Mouse (Mus musculus) kidney, adult 2 months (tissue): ENCODE data around the gene Arhgef10l. TPM values are rescaled to one million over a fixed set of nuclear protein-coding genes. Genes with fewer than 3 reads are reported as not detected.

Experiments used
- DNase-seq: peaks from one replicate; pipeline ENCODE4 v3.0.0; 2021
- H3K27ac ChIP-seq: fragments of 200-500 bp; 2 replicates; pipeline ENCODE4 v1.5.1; 2012; ENCODE audit warnings: low read depth, low read length, control low read depth, inconsistent platforms; ENCODE audit not compliant: insufficient read depth
- H3K27me3 ChIP-seq: fragments of 200-500 bp; replicated peaks from 2 replicates; pipeline ENCODE4 v1.6.1; 2012; ENCODE audit warnings: mild to moderate bottlenecking, moderate library complexity, low read length, inconsistent platforms; ENCODE audit not compliant: control insufficient read depth, insufficient read depth
- H3K36me3 ChIP-seq: fragments of 200-500 bp; 2 replicates; pipeline ENCODE4 v1.6.1; 2012; ENCODE audit warnings: mild to moderate bottlenecking, moderate library complexity, low read length, inconsistent platforms; ENCODE audit not compliant: control insufficient read depth, insufficient read depth
- H3K4me1 ChIP-seq: fragments of 200-500 bp; 2 replicates; pipeline ENCODE4 v1.6.1; 2011; ENCODE audit warnings: low read length; ENCODE audit not compliant: control insufficient read depth, insufficient read depth
- H3K4me3 ChIP-seq: fragments of 200-500 bp; 2 replicates; pipeline ENCODE4 v1.5.1; 2011; ENCODE audit warnings: mild to moderate bottlenecking, low read depth, low read length, control low read depth; ENCODE audit not compliant: insufficient read depth
- CTCF ChIP-seq: fragments of 200-500 bp; conservative IDR thresholded peaks from 2 replicates; pipeline ENCODE4 v1.5.1; 2011; ENCODE audit warnings: low read depth, mild to moderate bottlenecking, control low read depth, low read length, moderate library complexity, mixed read lengths; ENCODE audit not compliant: insufficient read depth, insufficient read length
- POLR2A ChIP-seq: fragments of 200-500 bp; IDR thresholded peaks from one replicate; pipeline ENCODE4 v1.6.1; 2011; ENCODE audit warnings: low read depth, low read length, control low read depth
- WGBS: fragments of 180-500 bp; shearing (Covaris S2); methylation state at CpG from one replicate; pipeline ENCODE4 v1.1.7; 2018; 5-methylcytosine and 5-hydroxymethylcytosine counted together
- polyA plus RNA-seq: library from polyadenylated mRNA; depleted of rRNA; stranded (reverse); fragments of >200 nt; gene quantifications from 2 replicates; pipeline ENCODE4 v1.2.3, GENCODE M21; 2012

Gene Arhgef10l
- polyA plus RNA-seq, 1 experiment: 42.0 TPM

- TF ChIP-seq POLR2A (no peak), CTCF (no peak)
- Histone ChIP-seq H3K4me3 (no peak overlapping the region), H3K36me3 (no peaks in the 10 kb centered on the region), H3K27me3 (no peaks in the 10 kb centered on the region), H3K27ac (no peak overlapping the region), H3K4me1 (no peaks in the 10 kb centered on the region)
- WGBS: 11% methylated on average over 16 of the region's 16 CpGs
- no peak for DNase-seq
These were observed 18.5 kb upstream of the Arhgef10l start for GRCm38 (mm10) chr4:140684141-140684871.

- no peak for TF ChIP-seq POLR2A
- no peak for TF ChIP-seq CTCF
These were observed 17.8 kb upstream of the Arhgef10l start for GRCm38 (mm10) chr4:140683608-140684007.

GRCm38 (mm10) chr4:140680731-140681397 lies 15.1 kb upstream of the Arhgef10l start:
- no peak overlapping the region for H3K4me3 ChIP-seq
- no peak for TF ChIP-seq CTCF
- TF ChIP-seq POLR2A: no peak
- H3K27me3 ChIP-seq: no peaks in the 10 kb centered on the region
- H3K27ac ChIP-seq: no peak overlapping the region
- H3K36me3 ChIP-seq: no peaks in the 10 kb centered on the region
- WGBS: 38% methylated on average over 8 of the region's 8 CpGs
- DNase-seq: no peak
- no peaks in the 10 kb centered on the region for H3K4me1 ChIP-seq

More at GRCm38 (mm10) chr4:140683608-140684007, 17.8 kb upstream of the Arhgef10l start:
- WGBS: 37% methylated on average over 8 of the region's 8 CpGs
- Histone ChIP-seq H3K27me3 (no peaks in the 10 kb centered on the region), H3K4me3 (no peak overlapping the region), H3K36me3 (no peaks in the 10 kb centered on the region), H3K4me1 (no peaks in the 10 kb centered on the region), H3K27ac (no peak overlapping the region)
- no peak for DNase-seq

GRCm38 (mm10) chr4:140679723-140680380 lies 14.0 kb upstream of the Arhgef10l start:
- DNase-seq: peak; percentile 82
- Histone ChIP-seq H3K4me1 (no peaks in the 10 kb centered on the region), H3K36me3 (no peaks in the 10 kb centered on the region), H3K27me3 (no peaks in the 10 kb centered on the region), H3K27ac (no peak overlapping the region), H3K4me3 (no peak overlapping the region)
- TF ChIP-seq POLR2A (no peak), CTCF (peak; percentile 90)
- WGBS: 21% methylated on average over 18 of the region's 18 CpGs

- no peak for DNase-seq
- WGBS: 16% methylated on average over 5 of the region's 5 CpGs
- no peaks in the 10 kb centered on the region for H3K27me3 ChIP-seq
- H3K27ac ChIP-seq: no peak overlapping the region
- no peaks in the 10 kb centered on the region for H3K4me1 ChIP-seq
- no peak overlapping the region for H3K4me3 ChIP-seq
- TF ChIP-seq CTCF (peak; percentile 72), POLR2A (no peak)
- no peaks in the 10 kb centered on the region for H3K36me3 ChIP-seq
These were observed 13.2 kb upstream of the Arhgef10l start for GRCm38 (mm10) chr4:140679038-140679437.

- H3K4me3 ChIP-seq: no peak overlapping the region
- no peaks in the 10 kb centered on the region for H3K36me3 ChIP-seq
- H3K27me3 ChIP-seq: no peaks in the 10 kb centered on the region
- TF ChIP-seq CTCF (peak; percentile 88), POLR2A (no peak)
- 38% methylated on average over 13 of the region's 13 CpGs for WGBS
- H3K27ac ChIP-seq: no peak overlapping the region
- H3K4me1 ChIP-seq: peaks cover 4% of the 10 kb centered on the region
- DNase-seq: peak; percentile 76
These were observed 8.6 kb upstream of the Arhgef10l start for GRCm38 (mm10) chr4:140674345-140674926.
